Mouse (Mus musculus) layer of hippocampus, postnatal 14 days (tissue): ENCODE measurements at regions not wholly inside any gene's neighbourhood (a gene's known extent, or its start where the extent isn't known, plus 50 kb on each side); places are given as distances from the start of the nearest gene placed in this dataset.

Experiments
- DNase-seq, 2 experiments: peaks; one replicate each; pipeline ENCODE4 v3.0.0; 2021 to 2022; ENCODE audit warnings: low spot score in 2 of 2, mixed read lengths in 1 of 2

DNA sequence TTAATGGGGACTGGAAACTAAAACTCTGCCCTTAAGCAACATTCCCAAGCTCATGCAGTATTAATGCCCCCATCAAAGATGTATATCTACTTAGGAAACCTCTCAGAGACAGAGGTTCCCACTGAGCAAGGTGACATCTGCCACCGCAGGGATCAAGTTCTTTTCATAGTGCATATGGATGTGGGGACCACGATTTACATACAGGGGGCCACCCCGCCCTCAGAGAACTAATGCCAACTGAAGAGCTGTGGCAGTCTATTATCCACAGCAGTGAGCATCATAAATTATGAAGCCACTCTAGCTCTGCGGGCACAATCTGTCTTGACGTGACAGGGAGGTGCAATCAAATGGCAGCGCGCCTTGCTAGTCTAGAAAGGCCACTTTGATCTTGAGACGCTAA lies 88.6 kb upstream of the Gm11983 start:
- no peak for DNase-seq

DNA sequence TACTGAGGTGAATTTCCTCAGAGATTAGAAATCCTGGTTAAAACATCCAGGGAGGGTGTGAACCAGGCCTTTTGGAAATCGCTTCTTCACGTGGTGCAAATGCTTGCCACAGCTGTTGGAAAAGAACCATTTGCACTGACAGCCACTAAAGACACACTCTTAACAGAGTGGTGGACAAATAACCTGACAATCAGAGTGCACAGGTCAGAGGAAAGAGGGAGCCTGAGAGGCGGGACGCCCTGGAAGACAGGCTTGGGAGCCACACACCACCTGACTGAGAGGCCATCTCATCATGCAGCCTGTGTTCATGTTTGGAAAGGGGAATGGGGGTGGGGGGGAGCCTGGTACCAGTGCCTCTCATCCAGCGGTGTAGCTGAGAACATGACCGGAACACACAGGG lies 87.0 kb upstream of the Gm11983 start:
- no peak for DNase-seq

DNA sequence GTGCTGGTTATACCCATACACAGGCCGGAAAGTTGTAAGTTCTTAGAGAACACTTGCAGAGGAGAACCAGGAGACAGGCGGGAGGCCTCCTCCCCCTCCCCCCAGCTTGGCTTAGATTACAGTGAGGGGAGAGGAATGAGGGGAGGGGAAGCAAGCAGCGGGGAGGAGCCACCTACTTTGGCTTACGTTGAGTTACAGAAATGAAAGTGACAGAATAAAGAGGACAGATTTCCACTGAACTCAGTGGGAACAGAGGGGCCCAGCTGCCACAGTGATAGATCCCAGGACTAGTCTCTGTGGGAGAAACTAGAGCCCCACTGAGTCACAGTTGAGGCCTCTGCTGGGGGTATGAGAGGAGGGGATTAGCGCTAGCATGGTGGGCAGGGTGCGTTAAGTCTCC lies 86.5 kb upstream of the Gm11983 start:
- DNase-seq: no peak

DNA sequence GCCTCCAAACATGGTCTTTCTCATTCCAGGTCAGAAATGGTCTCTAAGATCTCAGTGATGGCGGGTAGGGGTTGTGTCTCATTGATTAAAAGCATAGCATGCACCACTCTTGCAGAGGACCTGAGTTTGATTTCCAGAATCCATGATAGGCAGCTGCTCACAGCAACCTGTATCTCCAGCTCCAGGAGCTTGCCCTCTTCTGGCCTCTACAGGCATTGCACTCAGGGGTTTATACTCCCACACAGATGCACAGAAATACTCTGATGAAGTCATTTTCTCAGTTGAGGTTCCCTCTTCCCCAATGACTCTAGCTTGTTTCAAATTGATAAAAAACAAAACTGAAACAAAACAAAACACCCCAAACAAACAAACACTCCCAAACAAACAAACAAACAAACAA lies 81.1 kb upstream of the Gm11983 start:
- no peak for DNase-seq

DNA sequence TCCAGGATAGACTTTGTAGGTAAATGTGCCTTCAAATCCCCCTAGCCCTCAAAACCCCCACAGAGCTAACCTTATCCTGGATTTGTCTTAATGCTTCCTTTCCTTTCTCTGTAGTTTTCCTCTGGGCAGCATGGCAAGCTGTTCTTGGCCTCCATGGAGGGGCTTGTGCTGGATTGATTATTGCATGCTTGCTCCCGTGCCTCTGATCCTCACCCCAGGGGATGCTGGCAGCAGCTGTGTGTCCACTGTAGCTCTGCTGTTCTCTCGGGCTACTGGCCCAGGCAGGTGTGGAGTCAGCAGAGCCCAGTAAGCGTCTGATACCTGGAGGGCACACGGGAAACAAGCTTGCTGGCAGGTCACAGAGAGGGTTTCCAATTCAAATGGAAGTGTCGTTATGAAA lies 68.2 kb upstream of the Gm11983 start:
- DNase-seq: no peak

DNA sequence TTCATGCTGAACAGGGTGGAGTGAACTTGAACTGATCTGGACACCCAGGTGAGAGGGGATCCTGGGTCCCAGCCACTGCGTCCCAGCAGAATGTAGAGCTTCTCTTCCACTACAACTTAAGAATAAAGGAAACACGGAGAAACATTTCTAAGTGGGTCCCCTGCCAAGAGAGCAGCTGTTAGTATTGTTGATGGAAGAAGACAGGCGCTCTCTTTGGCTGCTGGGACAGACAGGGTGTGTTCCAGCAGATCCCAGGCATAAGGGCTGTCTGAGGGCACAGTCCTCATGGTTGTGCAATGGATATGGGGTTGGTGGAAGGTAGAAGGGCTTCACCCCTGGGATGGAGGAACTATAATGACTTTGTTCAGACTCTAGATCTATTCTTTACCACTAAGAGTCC lies 65.5 kb upstream of the Gm11983 start:
- DNase-seq: no peak

DNA sequence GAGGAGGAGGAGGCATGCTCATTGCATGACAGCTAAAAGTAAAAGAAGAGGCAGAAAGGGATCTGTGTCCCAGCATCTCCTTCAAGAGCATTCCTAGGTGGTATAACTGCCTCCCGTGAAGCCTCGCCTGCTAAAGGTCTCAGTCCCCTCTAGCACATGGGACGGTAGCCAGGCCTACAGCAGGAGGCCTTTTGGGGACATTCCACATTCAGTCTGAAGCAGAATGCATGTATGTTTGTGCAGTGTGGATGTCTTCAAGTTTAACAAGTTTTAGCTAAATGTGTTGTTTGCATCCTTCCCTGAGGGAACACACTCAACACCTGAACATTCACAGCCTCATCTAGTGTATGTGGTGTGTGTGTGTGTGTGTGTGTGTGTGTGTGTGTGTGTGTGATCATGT lies 64.8 kb upstream of the Gm11983 start:
- no peak for DNase-seq

DNA sequence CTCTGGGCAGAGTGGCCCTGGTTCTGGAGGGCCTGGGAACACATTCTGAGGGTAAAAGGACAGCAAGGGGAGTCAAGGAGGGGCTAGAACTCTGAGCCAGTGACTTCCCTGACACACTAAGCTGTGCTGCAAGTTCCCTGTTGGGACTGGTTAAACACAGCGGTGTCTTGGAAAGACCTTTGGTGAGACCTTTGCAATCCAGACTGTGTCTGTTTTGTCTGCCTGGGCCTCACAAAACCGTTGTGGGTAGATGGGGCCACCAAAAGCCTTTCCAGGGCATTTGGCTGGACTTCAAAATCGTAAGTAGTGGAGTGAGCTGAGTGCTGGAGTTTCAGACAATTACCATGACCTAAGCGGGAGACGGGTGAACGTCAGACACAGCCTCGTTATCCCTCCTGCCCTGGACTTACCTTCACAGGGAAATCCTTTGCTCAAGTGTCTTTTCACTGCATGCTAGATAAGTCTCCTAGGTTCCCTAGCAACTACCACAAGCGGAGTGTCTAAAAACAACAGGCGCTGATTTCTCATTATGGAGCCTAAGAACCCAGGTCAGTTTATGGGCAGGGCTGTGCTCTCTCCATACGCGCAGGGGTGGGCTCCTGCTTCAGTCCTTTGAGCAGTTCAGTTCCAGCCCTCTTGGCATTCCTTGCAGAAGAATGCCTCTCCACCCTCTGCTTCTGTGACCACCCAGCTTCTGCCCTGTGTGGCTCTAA lies 63.5 kb upstream of the Gm11983 start:
- DNase-seq: no peak

DNA sequence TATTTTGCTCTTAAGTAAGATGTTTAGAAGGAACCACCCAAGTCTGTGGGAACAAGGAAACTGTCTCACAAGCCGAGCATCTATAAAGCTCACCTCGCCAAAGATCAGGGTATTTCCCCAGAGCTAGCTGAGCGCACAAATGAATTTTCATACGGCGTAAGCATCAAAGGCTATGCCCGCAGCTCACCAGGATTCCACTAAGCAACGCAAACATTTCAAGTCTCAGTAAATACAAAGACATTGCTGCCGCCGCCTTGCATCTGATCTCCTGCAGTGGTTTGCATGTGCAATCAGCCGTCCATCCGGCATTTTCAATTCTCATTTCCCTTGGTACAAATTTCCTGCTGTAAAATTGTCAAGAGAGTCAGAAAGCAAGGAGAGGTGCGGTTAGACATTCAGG lies 62.9 kb upstream of the Gm11983 start:
- no peak for DNase-seq

DNA sequence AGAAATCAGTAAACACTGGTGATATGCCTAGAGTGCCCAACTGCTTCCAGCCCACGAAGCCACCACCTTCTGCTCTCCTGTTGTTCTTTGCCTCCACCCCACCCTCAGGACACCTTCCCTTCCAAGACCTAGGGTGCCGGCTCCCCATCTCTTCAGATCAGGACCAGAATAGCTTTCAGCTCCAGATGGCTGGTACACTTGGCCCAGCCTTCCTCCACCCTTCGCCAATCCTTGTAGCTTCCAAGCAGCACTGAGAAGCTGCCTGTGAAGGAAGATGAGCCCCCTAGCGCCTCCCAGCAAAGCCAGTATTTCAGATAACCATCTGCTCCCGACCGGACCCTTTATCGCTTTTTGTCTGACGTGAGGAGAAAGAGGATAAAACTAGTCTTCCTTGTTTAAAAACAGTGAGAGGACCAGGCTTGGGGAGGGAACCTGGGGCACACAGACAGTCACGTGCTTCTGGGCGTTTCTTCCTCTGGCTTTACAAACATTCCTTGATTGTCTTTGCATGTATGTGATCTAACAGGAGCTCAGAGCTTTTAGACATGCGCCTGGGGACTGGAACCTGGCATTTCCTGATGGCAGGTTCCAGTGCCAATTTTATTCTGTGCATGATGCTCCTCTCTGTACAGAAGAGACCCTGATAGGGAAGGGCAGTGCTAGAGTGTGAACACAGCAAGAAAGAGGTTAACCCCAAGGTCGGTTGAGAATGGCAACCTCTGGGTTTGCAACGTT lies 62.0 kb upstream of the Gm11983 start:
- no peak for DNase-seq

DNA sequence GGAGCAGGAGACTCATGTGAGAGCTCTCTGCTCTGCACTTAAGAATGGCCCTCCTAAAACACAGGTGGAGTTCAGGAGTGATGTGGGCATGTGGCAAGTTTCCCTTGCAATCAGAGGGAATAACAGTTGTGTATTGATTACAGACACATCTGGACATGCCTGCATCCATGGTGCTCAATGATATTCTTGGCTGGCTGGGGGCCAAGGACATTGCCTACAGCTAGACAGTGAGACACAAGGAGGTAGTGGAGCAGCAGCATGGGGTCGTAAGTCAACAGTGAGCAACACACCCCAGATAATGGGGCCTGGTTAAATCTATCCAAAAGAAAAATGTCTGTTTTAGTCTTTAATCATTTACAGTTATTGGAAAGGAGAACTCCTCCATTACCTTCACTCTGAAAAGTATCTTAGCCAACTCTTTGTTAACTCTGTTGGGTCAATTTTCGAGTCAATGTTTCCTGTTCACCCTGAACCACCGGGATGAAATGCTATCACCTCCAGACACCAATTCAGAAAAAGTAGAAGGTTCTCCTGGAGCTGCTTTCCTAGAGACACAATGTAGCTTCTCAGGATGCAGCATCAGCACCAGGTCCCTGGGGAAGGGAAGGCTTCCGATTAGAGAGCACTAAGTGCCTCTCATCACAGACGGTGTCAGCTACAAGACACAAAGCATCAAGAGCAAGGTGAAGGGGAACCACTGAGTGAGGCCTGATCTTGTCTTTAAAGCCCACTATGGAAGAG lies 61.1 kb upstream of the Gm11983 start:
- no peak for DNase-seq

DNA sequence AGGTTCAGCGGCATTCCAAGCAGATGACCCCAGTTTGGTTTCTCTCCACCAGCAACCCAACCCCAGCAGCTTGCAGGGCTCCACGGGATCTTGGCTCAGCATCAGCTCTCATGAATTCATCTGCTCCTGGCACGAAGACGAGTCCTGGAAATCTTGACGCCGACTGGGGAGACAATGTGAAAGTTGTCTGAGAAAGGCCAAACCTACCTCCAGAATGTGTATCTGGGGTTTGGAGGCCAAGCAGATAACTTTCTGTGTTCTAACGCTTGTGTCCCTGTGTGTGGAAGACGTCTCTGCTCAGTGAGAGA lies 58.3 kb upstream of the Gm11983 start:
- DNase-seq: no peak

DNA sequence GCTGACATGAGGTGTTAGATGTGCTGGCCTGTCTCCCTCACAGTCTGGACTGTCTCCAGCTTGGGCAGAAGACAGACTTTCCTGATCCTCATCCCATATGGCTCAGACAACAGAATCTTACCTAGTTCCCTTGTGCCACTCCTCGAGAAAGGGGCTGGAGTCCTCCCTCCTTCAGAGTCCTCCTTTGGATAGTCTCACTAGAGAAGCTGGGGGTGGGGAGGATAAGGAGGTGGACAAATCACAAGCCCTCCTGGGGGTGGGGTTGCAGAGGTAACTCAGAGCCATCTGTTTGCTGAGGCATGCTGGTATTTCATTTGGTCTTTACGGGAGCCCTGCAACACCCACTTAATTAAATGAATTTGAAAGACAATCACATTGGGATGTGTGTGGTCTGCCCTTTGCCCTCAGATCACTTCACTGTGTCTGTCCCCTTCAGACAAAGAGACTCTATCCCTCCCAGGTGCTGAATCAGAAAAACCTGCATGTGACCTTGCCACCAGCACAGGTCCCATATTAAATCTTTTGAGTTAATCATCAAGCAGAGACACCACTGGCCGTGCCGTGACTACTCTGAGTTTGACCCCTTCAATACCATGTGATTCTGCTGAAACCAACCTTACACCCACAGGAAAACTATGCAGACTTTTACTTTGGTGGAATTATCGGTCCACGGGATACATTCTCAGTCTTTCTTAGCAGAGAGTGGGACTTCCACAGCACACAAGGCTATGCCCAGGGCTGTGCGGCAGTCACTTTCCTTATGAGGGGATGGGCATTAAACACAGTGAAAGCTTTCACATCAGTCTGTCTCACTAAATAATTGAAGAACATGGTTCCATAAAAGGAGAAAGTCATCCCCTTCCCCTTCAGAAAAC lies 57.7 kb upstream of the Gm11983 start:
- no peak for DNase-seq

DNA sequence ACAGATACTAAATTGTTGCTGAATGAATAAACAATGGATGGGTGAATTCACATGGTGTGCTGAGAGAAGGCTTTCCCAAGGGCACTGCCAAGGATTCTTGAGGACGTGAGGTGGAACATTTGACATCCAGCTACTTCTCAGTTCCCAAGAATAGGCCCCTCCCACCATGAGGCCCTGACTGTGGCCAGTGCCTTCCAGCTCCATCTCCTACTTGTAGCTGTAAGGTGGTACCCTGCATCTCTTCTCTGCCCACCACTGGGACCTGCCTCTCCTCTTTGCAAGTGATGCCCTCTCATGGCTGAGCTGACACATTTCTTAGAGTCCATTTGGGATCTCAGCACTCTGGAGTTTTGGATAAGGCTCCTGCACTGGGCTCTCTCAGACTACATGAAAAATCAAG lies 56.3 kb upstream of the Gm11983 start:
- no peak for DNase-seq

DNA sequence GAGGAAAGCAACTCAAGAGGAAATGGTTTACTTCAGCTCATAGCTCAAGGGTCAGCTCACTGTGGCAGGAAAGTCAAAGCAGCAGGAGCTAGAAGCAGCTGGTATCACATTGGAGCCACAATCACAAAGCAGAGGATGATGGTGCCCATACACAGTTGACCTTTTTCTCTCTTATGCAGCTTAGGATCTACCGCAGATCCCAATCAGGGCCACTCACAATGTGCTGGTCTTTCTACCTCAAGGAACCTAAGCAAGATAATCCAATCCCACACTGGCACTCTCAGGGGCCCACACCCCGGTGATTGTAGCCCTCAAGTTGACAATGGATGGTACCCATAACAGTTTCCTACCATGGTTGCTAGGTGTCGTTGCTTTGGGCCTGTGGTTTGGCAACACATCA lies 55.6 kb upstream of the Gm11983 start:
- DNase-seq: no peak

DNA sequence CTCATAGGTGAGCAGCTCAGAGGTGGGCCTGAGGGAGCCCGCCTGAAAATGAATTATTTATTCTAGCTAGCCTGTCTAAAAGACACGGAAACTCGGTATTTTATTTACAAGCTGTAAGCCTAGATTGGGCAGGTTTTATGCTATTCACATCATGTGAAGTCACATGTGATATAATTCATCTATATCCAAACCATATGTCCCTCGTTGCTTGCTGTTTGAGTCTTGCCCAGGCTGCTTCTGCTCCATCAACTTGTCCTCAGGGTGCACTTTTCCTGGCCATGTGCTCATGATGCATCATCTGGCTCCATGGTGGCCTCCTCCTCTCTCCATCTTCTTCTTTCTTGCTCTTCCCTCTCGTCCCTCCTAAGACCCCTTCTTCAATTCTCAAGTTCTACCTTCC lies 53.0 kb upstream of the Gm11983 start:
- DNase-seq: no peak

DNA sequence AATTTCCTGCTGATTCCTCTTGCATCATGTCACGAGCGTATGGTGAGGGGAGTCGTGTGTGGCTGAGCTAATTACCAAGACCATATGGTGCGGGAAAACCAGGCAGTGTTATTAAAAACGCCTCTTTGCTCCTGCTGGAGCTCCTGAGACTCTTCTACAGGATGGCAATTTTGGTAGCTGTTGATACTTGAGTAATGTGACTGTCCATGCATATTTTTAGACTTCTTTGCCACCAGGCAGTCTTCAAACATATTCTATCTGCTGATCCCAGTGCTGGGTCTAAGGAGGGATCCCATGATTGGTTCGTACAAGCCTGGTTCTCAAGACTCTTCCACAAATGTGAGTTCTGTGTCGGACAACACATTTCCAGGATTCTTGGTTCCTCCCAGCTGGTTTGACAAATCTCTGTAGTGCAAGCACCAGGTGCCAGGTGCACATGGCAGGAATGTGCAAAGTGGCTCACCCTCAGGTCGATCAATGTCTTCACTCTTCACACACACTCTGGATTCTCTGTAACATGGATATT lies 52.3 kb upstream of the Gm11983 start:
- peak in 1 of 2 experiments; percentile 26 for DNase-seq

DNA sequence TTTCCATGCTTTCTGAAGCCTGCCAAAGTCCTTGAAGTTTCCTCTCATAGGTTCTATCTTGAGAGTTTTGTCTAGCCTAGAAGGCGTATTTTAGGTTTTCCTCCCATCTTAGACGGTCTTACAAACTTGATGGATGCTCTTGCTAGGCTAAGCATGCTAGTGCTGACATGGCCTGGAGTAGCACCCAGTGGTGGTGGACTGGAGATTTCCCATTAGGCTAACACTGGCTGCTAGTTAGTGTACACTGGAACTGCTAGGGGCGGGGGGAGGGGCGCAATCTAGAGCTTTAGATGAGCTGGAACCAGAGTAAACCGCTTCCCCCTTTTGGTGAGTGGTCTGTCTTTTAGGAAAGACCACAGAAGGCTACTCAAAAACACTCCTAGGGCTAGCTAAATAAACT lies 51.7 kb upstream of the Gm11983 start:
- DNase-seq: no peak
